Mouse (Mus musculus) G1E (cell line): ENCODE measurements around the gene 1700003E16Rik.

Source experiments
- CTCF ChIP-seq: IDR thresholded peaks from 2 replicates; pipeline ENCODE4 v1.5.1; 2012; ENCODE audit warnings: low read depth, low read length, inconsistent platforms, mixed read lengths
- GATA1 ChIP-seq: IDR thresholded peaks from 2 replicates; pipeline ENCODE4 v1.6.1; 2012; ENCODE audit warnings: borderline replicate concordance, low read length, inconsistent platforms, mixed read lengths
- GATA2 ChIP-seq: IDR thresholded peaks from 2 replicates; pipeline ENCODE4 v1.6.1; 2012; ENCODE audit warnings: low read depth, low read length, inconsistent platforms, borderline replicate concordance
- TAL1 ChIP-seq: conservative IDR thresholded peaks from 2 replicates; pipeline ENCODE4 v1.6.1; 2012; ENCODE audit warnings: low read depth, low read length, inconsistent platforms, mixed read lengths

GRCm38 (mm10) chr6:83116373-83117164 lies 39.6 kb upstream of the 1700003E16Rik start:
- TF ChIP-seq GATA1: no peak
- no peak for TF ChIP-seq CTCF
- no peak for TF ChIP-seq TAL1
- no peak for TF ChIP-seq GATA2
